Mouse (Mus musculus): ENCODE data around the gene Sept9. TPM values are rescaled to one million over a fixed set of nuclear protein-coding genes. Genes with fewer than 3 reads are reported as not detected.
A peak's percentile ranks its signal among the peaks of the same experiment; 100 is the strongest.

The Sept9 gene
- polyA plus RNA-seq, 1 experiment from 2014 or later = 149 TPM

DNA sequence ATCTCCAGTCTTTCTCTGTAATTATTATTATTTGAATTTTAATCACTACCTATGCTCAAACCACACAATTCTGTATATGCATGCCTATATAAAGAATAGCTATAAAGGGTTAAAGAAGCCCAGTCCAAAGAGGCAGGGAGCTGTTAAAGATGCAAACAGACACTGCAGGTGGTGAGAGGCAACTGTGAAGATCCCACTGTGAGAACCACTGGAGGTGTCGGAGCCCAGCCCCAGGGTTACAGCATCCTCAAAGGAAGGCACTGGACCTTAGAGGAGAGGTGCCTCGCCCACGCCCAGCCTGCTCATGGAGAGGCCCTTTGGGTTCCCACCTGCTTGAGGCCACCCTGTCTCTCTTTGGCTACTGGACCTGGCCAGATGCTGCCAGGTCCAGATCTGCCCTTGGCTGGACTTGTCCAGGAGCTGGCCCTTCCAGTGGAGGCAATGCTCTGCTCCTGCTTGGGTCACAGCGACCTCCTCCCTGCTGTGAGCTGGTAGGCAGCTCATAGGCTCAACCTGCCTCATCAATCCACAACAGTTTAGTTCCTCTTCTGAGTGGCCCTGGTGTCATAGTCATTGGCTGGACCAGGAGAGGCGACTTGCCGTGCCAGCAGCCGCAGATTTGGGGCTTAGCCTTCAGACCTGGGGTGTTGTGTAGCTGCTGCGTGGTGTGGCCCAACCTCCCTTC, 45.7 kb downstream of the Sept9 start:
- Histone ChIP-seq H3K4me2 (no peak overlapping the region), H3K27ac (ENCODE audit: low read depth) (no peak overlapping the region), H3K9me3 (ENCODE audit: low read depth, low read length) (no peaks in the 10 kb centered on the region), H3K36me3 (ENCODE audit: insufficient read depth) (0 out of 2 replicates have a peak, but pooled peaks cover 6% of the 10 kb centered on the region), H3K4me3 (ENCODE audit: low read depth, low read length) (no peak overlapping the region), H3K4me1 (ENCODE audit: insufficient read depth) (peaks cover 17% of the 10 kb centered on the region), H3K27me3 (ENCODE audit: insufficient read depth, low read length) (no peaks in the 10 kb centered on the region), H3K9ac (no peak overlapping the region)
- WGBS = 69% methylated on average over 8 of the region's 8 CpGs
- DNase-seq (no peak), ATAC-seq (ENCODE audit: insufficient read depth) (no peak)
- TF ChIP-seq CTCF (IDR thresholded peaks at IDR 0.05; ENCODE audit: low read depth) = no peak

DNA sequence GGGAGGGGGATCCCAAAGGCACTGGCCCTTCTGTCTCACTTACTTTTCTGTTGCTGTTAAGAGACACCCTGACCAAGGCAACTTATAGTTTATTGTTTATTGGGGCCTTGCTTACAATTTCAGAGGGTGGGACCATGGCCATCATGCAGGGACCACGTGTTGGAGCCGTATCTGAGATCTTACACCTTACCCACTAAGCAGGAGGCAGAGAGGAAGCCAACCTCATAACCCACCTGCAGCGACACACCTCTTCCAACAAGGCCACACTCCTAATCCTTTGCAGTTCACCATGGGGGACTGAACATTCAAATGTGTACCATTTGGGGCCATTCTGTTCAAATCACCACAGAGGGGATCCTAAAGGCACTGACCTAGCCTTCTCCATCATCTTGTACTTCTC, 46.4 kb downstream of the Sept9 start:
- DNase-seq = no peak
- H3K9me3 ChIP-seq (ENCODE audit: low read depth, low read length) = no peaks in the 10 kb centered on the region
- no peak overlapping the region for H3K27ac ChIP-seq (ENCODE audit: low read depth)
- no peak overlapping the region for H3K4me3 ChIP-seq (ENCODE audit: low read depth, low read length)
- 65% methylated on average over 3 of the region's 3 CpGs for WGBS
- no peaks in the 10 kb centered on the region for H3K27me3 ChIP-seq (ENCODE audit: insufficient read depth, low read length)
- ATAC-seq (ENCODE audit: insufficient read depth) = no peak
- TF ChIP-seq CTCF (IDR thresholded peaks at IDR 0.05; ENCODE audit: low read depth) = no peak
- no peak overlapping the region for H3K9ac ChIP-seq
- H3K4me2 ChIP-seq = no peak overlapping the region
- H3K4me1 ChIP-seq (ENCODE audit: insufficient read depth) = peaks cover 19% of the 10 kb centered on the region
- H3K36me3 ChIP-seq (ENCODE audit: insufficient read depth) = 0 out of 2 replicates have a peak, but pooled peaks cover 6% of the 10 kb centered on the region

DNA sequence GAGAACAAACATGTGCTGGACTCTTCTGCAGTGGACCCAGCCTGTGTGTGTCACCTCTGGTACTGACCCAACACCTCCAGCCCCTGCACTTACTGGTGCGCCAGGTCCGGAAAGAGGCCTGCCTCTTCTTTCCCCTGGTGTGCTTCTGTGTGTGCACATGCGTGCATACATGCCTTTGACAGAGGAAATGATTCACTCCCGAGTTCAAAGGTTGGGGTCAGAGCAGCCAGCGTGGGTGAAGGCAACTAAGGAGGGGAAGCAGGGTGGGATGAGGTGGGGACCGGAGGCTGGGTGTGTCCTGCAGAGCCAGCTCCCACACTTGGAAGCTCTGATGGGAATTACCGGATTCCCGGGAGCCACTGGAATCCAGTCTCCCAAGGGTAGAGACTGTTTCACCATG, 46.8 kb downstream of the Sept9 start:
- peaks cover 19% of the 10 kb centered on the region for H3K4me1 ChIP-seq (ENCODE audit: insufficient read depth)

DNA sequence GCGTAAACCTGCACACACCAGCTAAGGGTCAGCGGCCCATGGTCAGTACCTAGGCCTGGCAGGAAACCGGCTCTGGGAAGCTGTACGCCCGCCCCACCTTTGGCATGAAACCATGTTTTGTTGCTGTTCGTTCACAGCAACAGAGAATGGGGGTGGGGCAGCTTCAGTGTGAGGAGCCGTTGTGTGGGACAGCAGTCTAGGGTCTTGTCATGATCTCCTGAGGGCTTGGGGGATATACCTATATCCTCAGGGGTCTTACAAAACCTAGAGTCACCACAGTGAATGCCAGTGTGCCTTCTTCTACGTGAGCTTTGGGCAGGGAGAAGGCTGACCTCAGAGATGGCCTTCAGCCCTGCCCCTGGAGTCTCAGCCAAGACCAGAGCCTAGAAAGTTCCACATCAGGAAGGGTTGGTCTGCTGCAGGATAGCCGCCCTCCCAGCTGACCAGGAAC, 47.5 kb downstream of the Sept9 start:
- Histone ChIP-seq H3K4me3 (ENCODE audit: low read depth, low read length) (no peak overlapping the region), H3K4me2 (no peak overlapping the region), H3K4me1 (ENCODE audit: insufficient read depth) (peaks cover 19% of the 10 kb centered on the region), H3K36me3 (ENCODE audit: insufficient read depth) (0 out of 2 replicates have a peak, but pooled peaks cover 6% of the 10 kb centered on the region), H3K9me3 (ENCODE audit: low read depth, low read length) (no peaks in the 10 kb centered on the region), H3K27me3 (ENCODE audit: insufficient read depth, low read length) (no peaks in the 10 kb centered on the region), H3K27ac (ENCODE audit: low read depth) (no peak overlapping the region), H3K9ac (no peak overlapping the region)
- TF ChIP-seq CTCF (IDR thresholded peaks at IDR 0.05; ENCODE audit: low read depth) = no peak
- ATAC-seq (ENCODE audit: insufficient read depth) = no peak
- 77% methylated on average over 9 of the region's 9 CpGs for WGBS
- DNase-seq = no peak

More for the DNA sequence above, 46.8 kb downstream of the Sept9 start:
- H3K4me3 ChIP-seq (ENCODE audit: low read depth, low read length) = no peak overlapping the region
- H3K4me2 ChIP-seq = no peak overlapping the region
- 0 out of 2 replicates have a peak, but pooled peaks cover 6% of the 10 kb centered on the region for H3K36me3 ChIP-seq (ENCODE audit: insufficient read depth)
- 48% methylated on average over 8 of the region's 8 CpGs for WGBS
- no peaks in the 10 kb centered on the region for H3K27me3 ChIP-seq (ENCODE audit: insufficient read depth, low read length)
- no peaks in the 10 kb centered on the region for H3K9me3 ChIP-seq (ENCODE audit: low read depth, low read length)
- TF ChIP-seq CTCF (IDR thresholded peaks at IDR 0.05; ENCODE audit: low read depth) = no peak
- ATAC-seq (ENCODE audit: insufficient read depth) = no peak
- H3K9ac ChIP-seq = no peak overlapping the region
- no peak for DNase-seq
- no peak overlapping the region for H3K27ac ChIP-seq (ENCODE audit: low read depth)

DNA sequence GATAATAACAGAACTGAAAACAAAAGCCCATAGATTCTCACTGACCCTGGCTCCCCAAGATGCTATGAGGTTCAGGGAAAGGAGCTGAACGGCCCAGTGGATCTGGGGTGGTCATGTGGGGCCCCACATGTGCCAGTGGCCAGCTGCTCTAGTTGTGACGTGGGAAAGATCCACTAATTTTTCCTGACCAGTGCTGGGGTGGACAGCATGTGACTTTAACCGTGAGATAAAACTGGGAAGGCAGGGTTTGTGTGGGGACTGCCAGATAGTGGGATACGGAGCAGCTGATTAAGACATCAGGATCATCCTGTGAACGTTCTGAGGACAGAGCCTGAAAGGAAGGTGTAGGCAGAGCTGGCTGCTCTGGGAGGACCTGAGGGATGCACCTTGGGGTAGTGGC, 48.1 kb downstream of the Sept9 start:
- 0 out of 2 replicates have a peak, but pooled peaks cover 1% of the 10 kb centered on the region for H3K36me3 ChIP-seq (ENCODE audit: insufficient read depth)
- H3K9me3 ChIP-seq (ENCODE audit: low read depth, low read length) = no peaks in the 10 kb centered on the region
- 55% methylated on average over 5 of the region's 5 CpGs for WGBS
- H3K4me1 ChIP-seq (ENCODE audit: insufficient read depth) = peaks cover 19% of the 10 kb centered on the region
- H3K27me3 ChIP-seq (ENCODE audit: insufficient read depth, low read length) = no peaks in the 10 kb centered on the region
- TF ChIP-seq CTCF (IDR thresholded peaks at IDR 0.05; ENCODE audit: low read depth) = no peak
- H3K4me3 ChIP-seq (ENCODE audit: low read depth, low read length) = no peak overlapping the region
- DNase-seq (no peak), ATAC-seq (ENCODE audit: insufficient read depth) (no peak)
- H3K27ac ChIP-seq (ENCODE audit: low read depth) = no peak overlapping the region
- no peak overlapping the region for H3K4me2 ChIP-seq
- no peak overlapping the region for H3K9ac ChIP-seq

DNA sequence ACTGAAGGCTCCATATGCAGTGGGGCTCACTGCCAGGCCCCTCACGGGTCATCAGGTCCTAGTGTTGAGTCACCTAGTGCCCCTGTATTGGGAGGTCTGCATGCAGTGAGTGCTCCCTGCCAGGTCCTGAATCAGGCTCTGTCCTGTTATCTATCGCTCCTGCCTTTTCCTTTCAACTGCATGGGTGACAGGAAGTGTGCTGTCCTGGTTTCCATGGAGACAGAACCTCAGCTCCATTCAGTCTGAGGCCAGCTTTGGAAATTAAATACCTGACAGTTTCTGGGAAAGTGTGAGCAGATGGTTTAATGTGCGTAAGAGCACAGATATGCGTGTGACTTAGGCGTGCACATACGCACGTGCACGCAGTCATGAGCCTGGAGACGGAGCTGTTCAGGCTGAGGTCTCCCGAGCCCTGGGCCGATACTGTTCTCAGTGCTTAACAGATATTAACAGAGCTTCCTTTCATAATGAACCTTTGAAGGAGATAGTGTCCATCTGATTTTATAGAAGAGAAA, 49.3 kb downstream of the Sept9 start:
- 23% methylated on average over 11 of the region's 11 CpGs for WGBS
- H3K9me3 ChIP-seq (ENCODE audit: low read depth, low read length) = no peaks in the 10 kb centered on the region
- no peak overlapping the region for H3K4me2 ChIP-seq
- no peak for TF ChIP-seq CTCF (IDR thresholded peaks at IDR 0.05; ENCODE audit: low read depth)
- DNase-seq (peak; percentile 67), ATAC-seq (ENCODE audit: insufficient read depth) (peak; percentile 45)
- peak overlapping the region; percentile 46; the same call in 1 of the 2 replicates for H3K27ac ChIP-seq (ENCODE audit: low read depth)
- H3K27me3 ChIP-seq (ENCODE audit: insufficient read depth, low read length) = no peaks in the 10 kb centered on the region
- no peak overlapping the region for H3K4me3 ChIP-seq (ENCODE audit: low read depth, low read length)
- H3K36me3 ChIP-seq (ENCODE audit: insufficient read depth) = no peaks in the 10 kb centered on the region
- H3K9ac ChIP-seq = no peak overlapping the region
- H3K4me1 ChIP-seq (ENCODE audit: insufficient read depth) = peaks cover 19% of the 10 kb centered on the region

DNA sequence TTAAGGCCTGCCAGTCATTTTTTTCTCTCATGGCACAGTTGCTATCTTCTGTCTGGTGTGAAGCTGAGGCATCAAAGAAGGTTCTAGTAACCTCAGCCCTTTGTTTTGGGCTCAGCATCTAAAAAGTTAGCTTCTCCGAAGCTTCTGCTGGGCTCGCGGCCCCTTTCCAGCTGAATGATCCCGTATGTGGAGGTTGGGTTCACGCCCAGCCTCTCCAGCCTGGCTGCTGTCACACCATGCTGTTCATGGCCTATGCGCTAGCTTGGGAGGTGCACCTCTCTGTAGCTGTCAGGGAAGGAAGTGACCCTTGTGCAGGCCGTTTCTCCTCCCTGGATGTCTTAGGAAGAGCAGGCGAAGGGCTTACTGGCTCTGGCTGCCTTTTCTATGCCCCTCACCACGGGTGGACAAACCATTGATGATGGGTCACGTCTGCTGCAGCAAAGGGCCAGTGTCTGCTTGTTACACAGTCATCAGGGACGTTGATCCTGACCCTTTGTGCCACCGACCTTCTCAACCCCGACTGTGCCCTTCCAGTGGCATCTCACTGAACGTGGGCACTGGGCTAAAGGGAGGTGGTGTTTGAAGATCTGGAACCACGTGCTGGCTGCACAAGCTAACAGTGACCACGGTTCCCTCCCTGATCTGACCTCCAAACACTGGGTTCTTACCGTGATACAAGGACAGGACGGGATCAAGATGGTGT, 50.0 kb downstream of the Sept9 start:
- DNase-seq (peak; percentile 48), ATAC-seq (ENCODE audit: insufficient read depth) (no peak)
- Histone ChIP-seq H3K27me3 (ENCODE audit: insufficient read depth, low read length) (no peaks in the 10 kb centered on the region), H3K9ac (no peak overlapping the region), H3K36me3 (ENCODE audit: insufficient read depth) (no peaks in the 10 kb centered on the region), H3K4me3 (ENCODE audit: low read depth, low read length) (no peak overlapping the region), H3K9me3 (ENCODE audit: low read depth, low read length) (no peaks in the 10 kb centered on the region), H3K27ac (ENCODE audit: low read depth) (no peak overlapping the region; the same call in 1 of the 2 replicates), H3K4me2 (no peak overlapping the region), H3K4me1 (ENCODE audit: insufficient read depth) (peaks cover 24% of the 10 kb centered on the region)
- WGBS = 62% methylated on average over 18 of the region's 18 CpGs
- TF ChIP-seq CTCF (IDR thresholded peaks at IDR 0.05; ENCODE audit: low read depth) = no peak
